Mouse (Mus musculus) neural tube, embryonic 10.5 days (tissue): ENCODE measurements around the gene Gm45711.
A peak's percentile ranks its signal among the peaks of the same experiment; 100 is the strongest.

ENCODE experiments used
- DNase-seq: peaks from one replicate; pipeline ENCODE4 v3.0.0-alpha.2; 2017; ENCODE audit warnings: low spot score; ENCODE audit errors: extremely low spot score

Gm45711 gene

DNA sequence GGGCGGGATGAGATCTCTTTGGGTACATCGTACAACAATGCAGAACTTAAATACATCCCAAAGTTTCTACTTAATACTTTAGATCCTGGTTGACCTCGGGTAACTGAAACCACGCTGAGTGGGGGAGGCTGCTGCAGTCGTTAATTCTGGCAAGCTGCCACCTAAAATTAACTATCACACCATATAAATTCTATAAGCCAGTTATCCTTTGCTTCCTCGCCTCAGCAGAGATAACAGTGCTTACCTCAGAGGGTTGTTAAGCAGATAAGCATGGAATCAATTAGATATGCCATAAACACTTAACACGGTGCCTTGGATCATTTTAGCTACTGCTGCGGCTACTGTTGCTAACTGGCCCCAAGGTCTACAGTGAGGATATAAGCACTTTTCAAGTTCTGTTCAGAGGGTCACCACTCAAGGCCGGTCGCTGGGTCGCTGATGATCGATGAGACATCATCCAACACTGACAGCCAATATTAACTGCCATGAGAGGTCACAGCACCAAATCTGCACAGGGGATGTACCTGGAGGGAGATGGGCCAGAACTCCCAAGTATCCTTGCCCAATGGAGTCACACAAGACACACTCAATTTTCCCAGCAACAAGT lies 67.7 kb downstream of the Gm45711 start:
- no peak for DNase-seq

GRCm38 (mm10) chr8:104239418-104239861 lies 70.4 kb downstream of the Gm45711 start:
- DNase-seq = no peak

- peak; percentile 16 for DNase-seq
Measured at GRCm38 (mm10) chr8:104234573-104234972, 75.3 kb downstream of the Gm45711 start.

GRCm38 (mm10) chr8:104232919-104233318 lies 77.0 kb downstream of the Gm45711 start:
- no peak for DNase-seq

GRCm38 (mm10) chr8:104232039-104232438 lies 77.8 kb downstream of the Gm45711 start:
- no peak for DNase-seq
